Mouse (Mus musculus) left cerebral cortex, postnatal 25 days (tissue): Measurements from ENCODE around the gene Stac2. TPM values are rescaled to one million over a fixed set of nuclear protein-coding genes. Genes with fewer than 3 reads are reported as not detected.

Experiments
- DNase-seq, 2 experiments: peaks; one replicate each; pipeline ENCODE4 v3.0.0; 2022; ENCODE audit warnings: low spot score in 2 of 2, mixed read lengths in 1 of 2
- intact Hi-C: fragments of 180-260 bp; cut with DNase I; formaldehyde crosslinking; loops from one replicate; pipeline ENCODE4 v1.15.1; 2025
- total RNA-seq, 2 experiments: library from RNA; stranded (reverse); gene quantifications; 2 replicates each; pipeline ENCODE4 v1.2.3; 2021

Gene Stac2
- total RNA-seq, 2 experiments from 2014 or later, result 63.4 to 76.9 TPM

GRCm38 (mm10) chr11:98003171-98003671, 50.0 kb downstream of the Stac2 start:
- no peak for DNase-seq
- intact Hi-C loops, result no loop called here

DNA sequence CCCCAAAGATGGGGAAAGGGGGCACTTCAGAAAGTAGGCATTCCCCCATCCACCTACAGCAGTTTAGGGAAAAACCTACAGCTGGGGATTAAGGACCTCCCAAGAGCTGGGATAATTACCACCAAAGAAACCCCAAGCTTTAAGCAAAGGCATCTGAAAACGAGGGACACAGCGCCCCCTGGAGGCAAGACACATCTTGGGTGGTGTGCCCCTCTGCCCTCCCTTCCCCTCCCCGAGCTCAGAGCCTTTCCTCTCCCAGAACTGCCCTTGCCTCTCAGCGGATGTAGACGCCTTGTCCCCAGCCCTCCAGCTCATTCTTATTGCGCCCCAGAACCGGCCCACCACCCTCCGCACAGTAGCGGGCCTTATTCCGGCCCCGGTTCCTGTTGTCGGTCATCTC, 50.6 kb downstream of the Stac2 start:
- DNase-seq, result peak; percentile 65 to 71
- intact Hi-C loops, result no loop called here

DNA sequence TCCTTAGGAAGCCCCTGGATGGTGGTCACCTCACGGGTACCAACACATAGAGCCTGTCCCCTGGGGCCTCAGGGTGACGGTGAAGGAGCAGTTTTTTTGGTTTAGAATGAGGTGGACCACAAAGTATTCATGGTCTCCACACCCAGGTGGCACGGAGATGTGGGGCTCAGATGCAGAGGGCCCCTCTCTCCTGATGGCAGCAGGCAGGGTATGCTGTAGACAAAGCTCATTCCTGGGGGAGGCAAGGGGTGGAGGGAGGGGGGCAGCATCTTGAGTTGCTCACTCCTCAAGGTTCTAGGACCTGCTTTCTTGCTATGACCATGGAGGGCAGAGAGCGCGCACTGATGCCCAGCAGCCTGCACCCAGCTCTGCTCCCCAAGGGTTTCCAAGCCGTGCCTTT, 51.3 kb downstream of the Stac2 start:
- intact Hi-C loops, result no loop called here
- DNase-seq, result no peak

DNA sequence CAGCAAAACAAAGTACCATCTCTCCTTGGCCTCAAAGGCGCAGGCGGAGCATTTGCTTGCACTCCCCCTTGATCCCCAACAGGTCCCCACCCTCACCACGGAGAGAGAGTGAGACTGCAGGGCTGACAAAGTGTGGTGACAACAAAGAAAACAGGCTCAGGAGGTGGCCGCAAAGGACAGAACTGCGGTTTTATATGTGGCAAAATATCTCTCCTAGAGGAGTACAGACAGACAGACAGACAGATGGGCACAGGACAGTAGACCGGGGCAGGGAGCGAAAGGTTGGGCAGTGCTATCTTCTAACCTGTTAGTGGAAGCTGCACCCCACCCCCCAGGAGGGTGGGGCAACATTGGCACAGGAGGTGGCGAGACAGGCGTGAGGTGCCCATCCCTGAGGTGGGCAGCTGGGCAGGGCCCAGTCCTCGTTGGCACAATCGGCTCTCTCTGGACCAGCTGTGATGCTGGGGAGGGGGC, 51.9 kb downstream of the Stac2 start:
- intact Hi-C loops, result no loop called here
- DNase-seq, result no peak

GRCm38 (mm10) chr11:98000378-98001140, 52.7 kb downstream of the Stac2 start:
- no peak for DNase-seq
- intact Hi-C loops, result no loop called here

DNA sequence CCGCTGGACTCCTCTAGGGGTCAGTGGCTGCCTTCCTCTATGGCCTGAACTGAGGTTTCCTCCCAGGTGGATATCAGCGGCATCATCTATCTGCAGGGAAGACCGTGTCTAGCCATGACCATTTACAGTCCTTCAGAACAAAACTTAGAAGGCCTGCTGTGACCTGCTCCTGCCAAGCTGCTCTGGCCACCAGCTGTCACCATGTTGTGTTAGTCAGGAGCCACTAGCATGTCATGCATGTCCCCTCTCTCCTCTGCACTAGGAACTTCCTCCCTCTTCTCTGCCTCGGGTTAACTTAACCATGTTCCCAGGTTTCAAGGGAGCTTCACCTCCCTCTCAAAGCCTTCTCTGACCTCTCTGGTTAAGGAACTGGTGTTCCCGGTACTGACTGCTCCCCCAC, 53.5 kb downstream of the Stac2 start:
- intact Hi-C loops, result no loop called here
- no peak for DNase-seq

DNA sequence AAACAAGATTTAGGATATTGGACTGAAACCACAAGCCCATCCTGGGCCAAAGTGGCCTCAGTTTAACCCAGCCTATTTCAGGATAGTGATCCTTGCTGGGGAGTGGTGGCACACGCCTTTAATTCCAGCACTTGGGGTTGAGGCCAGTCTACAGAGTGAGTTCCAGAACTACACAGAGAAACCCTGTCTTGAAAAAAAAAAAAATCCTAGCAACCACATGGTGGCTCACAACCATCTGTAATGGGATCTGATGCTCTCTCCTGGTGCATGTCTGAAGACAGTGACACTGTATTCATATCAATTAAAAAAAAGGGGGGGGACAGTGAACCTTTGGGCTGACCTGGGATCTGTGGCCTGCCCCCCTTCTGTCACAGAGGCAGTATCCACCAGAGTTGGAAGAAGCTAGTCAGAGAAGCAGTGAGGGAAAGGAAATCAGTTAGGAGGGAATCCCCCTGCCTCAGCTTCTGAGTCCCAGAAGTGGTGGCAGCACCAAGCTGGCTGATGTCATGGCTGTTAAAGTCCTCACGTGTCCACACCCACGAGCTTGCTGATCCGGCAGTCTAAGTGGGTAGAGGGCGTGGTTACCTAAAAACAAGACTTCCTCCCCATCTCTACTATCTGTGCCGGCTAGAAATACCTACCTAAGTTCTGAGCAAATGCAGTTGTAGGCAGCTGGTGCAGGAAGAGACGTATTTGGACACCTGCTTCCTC, 54.2 kb downstream of the Stac2 start:
- DNase-seq, result peak in 1 of 2 experiments; percentile 63
- intact Hi-C loops, result no loop called here

GRCm38 (mm10) chr11:97998074-97998793, 55.0 kb downstream of the Stac2 start:
- intact Hi-C loops, result no loop called here
- no peak for DNase-seq

DNA sequence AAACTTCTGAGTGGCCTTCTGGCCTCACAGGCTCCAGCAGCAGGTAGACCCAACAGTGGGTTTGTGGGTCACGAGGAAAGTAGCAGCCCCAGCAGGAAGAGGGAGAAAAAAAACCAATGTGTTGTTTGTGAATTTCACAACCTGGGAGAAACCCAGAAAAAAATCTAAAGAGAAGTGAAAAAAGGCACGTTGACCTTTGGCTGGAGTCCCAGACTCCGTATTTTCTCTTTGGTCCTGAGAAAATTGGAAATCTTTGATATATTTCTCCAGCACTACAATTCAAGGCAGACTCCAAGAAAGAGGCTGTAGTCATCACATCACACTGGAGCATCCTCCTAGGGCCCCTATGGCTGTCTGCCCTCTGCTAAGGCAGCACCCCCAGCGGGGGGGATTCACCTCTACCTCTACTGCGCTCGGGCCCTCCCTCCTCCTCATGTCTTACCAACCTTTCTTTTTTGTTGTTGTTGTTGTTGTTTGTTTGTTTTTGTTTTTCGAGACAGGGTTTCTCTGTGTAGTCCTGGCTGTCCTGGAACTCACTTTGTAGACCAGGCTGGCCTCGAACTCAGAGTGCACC, 55.8 kb downstream of the Stac2 start:
- intact Hi-C loops, result no loop called here
- DNase-seq, result no peak

DNA sequence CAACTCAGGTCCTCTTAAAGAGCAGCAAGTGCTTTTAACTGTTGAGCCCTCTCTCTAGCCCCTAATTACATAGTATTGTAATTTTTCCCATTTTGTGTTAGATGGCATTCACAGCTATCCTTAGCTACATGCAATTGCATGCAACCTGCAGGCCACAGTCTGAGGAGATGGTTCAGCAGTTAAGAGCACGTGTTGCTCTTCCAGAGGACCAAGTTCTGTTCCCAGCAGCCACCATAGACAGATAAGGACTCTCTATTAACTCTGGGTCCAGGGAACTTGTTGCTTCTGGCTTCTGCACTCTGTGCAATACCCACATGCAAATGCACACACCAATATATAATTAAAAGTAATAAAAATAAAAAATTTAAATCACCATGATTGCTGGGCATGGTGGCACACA, 56.6 kb downstream of the Stac2 start:
- no peak for DNase-seq
- intact Hi-C loops, result no loop called here

- DNase-seq, result no peak
Observed at GRCm38 (mm10) chr11:97995564-97996288, 57.5 kb downstream of the Stac2 start, which contains the start of gene Arl5c. TSS of gene Arl5c (minus strand) at chr11:97996181.

DNA sequence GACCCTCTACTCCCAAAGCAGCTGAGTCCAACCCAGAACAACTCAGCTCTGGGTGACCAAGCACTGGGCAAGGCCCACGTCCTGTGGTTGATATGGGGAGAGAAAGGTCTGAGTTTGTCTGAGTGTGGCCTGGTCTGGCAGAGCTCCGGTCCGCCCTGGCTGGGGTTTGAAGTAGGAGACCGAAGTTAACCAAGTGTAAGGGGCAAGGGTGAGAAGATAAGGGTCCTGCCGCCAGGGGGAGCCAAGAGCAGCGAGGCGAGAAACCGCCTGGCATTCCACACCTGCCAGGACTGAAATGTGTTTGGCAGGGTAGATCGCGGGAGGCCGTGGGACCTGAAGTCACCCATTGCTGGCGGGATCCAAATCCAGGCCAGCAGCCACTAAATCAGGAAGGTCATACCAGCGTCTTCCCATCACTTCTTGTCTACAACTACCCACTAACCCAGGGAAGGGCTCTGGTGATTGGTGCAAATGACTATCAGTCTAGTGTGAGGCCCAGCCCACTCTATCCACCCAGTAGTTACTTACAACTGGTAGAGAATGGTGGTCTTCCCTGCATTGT, 58.6 kb downstream of the Stac2 start:
- DNase-seq, result peak; percentile 61 to 66
- intact Hi-C loops, result no loop called here

More at GRCm38 (mm10) chr11:97995564-97996288, 57.5 kb downstream of the Stac2 start, which contains the start of gene Arl5c:
- intact Hi-C loops, result no loop called here

DNA sequence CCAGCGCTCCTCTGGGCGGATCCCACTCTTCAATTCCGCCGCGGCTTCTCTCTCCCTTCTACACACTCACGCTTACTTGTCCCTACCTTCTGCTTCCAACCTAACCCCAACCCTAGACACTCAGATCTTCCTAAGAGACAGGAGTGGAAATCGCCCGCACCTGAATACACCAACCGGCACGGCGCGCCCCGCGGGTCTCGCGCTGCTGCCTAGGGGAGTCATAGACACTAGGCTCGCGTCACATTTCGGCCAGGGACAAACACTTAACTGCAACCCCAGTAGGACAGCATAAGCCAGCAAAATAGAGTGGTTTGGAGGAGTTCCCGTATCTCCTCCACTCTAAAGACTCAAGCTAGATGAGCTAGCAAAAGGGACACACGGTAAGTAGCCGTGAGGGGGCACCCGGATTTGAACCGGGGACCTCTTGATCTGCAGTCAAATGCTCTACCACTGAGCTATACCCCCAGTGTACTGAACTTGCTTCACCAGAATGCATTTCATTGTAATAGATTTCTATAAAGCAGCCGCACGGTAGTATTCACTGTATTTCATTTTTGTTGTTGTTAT, 64.6 kb downstream of the Stac2 start:
- DNase-seq, result peak; percentile 87 to 95
- intact Hi-C loops, result loop anchor here (2.0 kb wide), 1 partner anchor 190 kb away; the partner anchor contains the start of gene Lasp1

DNA sequence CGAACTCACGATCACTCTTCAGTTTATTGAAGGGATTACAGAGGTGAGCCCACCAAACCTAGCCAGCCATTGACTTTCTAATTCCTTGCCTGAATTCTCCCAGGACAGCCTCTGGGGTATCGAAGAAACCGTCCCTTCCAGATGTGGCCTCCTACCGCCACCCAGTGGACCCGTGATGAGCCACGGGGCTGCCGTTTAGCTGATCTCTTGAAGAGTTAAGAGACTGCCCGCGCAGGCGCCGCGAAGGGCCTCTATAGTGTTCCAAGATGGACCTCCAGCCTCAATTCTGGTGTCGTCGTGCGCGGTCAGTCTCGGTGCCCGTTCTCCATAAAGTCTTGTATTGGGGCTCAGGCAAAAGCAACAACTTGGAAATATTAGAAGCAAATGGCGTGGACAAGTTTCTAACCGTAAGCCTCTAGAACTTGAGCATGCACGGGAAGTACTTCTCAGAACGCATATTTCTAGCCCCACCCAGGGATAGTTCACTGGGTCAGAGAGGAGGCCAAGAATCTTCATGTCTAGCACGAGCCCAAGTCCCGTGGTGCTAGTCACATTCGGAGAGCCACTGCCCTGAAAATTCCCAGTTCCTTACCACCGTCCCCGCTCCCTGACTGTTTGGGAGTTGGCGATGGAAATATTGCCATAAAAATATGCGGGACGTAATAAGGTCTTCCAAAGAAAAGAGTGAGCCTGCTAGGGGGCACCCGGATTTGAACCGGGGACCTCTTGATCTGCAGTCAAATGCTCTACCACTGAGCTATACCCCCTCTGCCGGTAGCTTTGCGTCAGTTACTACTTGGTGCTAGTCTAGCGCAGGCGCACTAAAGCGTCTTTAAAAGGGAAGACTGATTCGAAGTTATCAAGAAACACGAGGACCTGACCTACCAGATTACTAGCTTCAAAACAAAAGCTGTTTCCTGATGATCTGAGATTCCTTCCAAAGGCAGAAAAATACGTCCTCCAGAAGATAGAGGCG, 65.4 kb downstream of the Stac2 start:
- intact Hi-C loops, result loop anchor here (1.0 to 2.0 kb wide), 3 partner anchors 52 to 189 kb away; partner anchors contain the start of gene Lasp1

GRCm38 (mm10) chr11:97986738-97987465, 66.4 kb downstream of the Stac2 start:
- no peak for DNase-seq

More for the DNA sequence above, 65.4 kb downstream of the Stac2 start:
- DNase-seq, result peak; percentile 95 to 98

More at GRCm38 (mm10) chr11:97986738-97987465, 66.4 kb downstream of the Stac2 start:
- intact Hi-C loops, result loop anchor here (1.0 kb wide), 2 partner anchors 51 to 88 kb away; no protein-coding TSS in a partner anchor
